Mouse (Mus musculus): Measurements from ENCODE around the gene Vsig8. TPM values are rescaled to one million over a fixed set of nuclear protein-coding genes. Genes with fewer than 3 reads are reported as not detected.

Vsig8 gene
- polyA plus RNA-seq, 1 experiment from 2014 or later = 7.7 TPM

- Histone ChIP-seq H3K36me3 (no peaks in the 10 kb centered on the region), H3K27ac (replicated peaks) (no peak overlapping the region), H3K9me3 (replicated peaks) (no peaks in the 10 kb centered on the region), H3K4me2 (replicated peaks) (no peak overlapping the region), H3K27me3 (no peaks in the 10 kb centered on the region), H3K9ac (no peak overlapping the region), H3K4me3 (replicated peaks) (no peak overlapping the region), H3K4me1 (no peaks in the 10 kb centered on the region)
- WGBS = 63% methylated on average over 3 of the region's 3 CpGs
- no peak for ATAC-seq (ENCODE audit: insufficient number of reproducible peaks, low FRiP score, low TSS enrichment, low read depth)
Measured at GRCm38 (mm10) chr1:172593321-172593720, 37.6 kb downstream of the Vsig8 start.

DNA sequence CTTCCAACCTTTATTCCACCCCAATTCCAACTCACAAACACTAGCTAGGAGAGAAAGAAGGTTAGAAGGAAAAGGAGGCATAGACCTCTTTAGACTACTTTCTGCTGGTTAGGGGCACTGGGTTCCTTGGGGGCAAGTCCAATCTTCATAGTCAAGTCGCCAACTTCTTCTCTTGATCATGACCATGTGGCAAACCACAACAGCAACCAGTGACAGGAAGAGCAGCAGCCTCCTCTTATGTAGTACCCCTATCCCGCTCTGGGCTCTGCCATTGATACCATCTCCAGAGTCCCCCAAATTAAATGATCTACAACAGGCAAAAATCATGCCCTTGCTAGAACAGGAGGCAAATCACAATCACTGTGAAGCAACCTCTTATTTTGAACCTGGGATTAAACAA is 38.2 kb downstream of the Vsig8 start:
- Histone ChIP-seq H3K4me2 (replicated peaks) (no peak overlapping the region), H3K27ac (replicated peaks) (no peak overlapping the region), H3K9ac (no peak overlapping the region), H3K4me3 (replicated peaks) (no peak overlapping the region), H3K27me3 (no peaks in the 10 kb centered on the region), H3K9me3 (replicated peaks) (no peaks in the 10 kb centered on the region), H3K36me3 (no peaks in the 10 kb centered on the region), H3K4me1 (no peaks in the 10 kb centered on the region)
- no peak for ATAC-seq (ENCODE audit: insufficient number of reproducible peaks, low FRiP score, low TSS enrichment, low read depth)
- 77% methylated on average over 2 of the region's 2 CpGs for WGBS

DNA sequence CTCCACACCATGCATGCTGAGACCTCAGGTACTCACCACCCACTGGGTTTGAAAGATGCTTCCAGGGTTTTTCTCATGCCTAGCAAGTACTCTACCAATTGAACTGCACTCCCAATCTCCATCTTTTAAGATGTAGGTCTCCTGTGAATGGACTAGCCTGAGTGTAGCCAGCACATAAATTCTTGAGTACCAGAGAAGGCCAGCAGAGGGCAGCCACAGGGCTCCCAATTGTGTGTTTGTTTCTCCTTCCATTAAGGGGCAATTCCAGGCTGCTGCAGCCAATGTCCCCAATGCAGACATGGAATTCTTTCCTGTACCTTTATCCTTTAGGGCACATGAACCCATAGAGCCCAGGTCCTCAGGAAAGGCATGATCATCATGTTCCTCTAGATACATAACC is 38.8 kb downstream of the Vsig8 start:
- ATAC-seq (ENCODE audit: insufficient number of reproducible peaks, low FRiP score, low TSS enrichment, low read depth) = no peak
- no peak overlapping the region for H3K4me3 ChIP-seq (replicated peaks)
- H3K27ac ChIP-seq (replicated peaks) = no peak overlapping the region
- H3K9me3 ChIP-seq (replicated peaks) = no peaks in the 10 kb centered on the region
- H3K4me2 ChIP-seq (replicated peaks) = no peak overlapping the region
- H3K27me3 ChIP-seq = no peaks in the 10 kb centered on the region
- H3K4me1 ChIP-seq = no peaks in the 10 kb centered on the region
- H3K9ac ChIP-seq = no peak overlapping the region
- H3K36me3 ChIP-seq = no peaks in the 10 kb centered on the region

DNA sequence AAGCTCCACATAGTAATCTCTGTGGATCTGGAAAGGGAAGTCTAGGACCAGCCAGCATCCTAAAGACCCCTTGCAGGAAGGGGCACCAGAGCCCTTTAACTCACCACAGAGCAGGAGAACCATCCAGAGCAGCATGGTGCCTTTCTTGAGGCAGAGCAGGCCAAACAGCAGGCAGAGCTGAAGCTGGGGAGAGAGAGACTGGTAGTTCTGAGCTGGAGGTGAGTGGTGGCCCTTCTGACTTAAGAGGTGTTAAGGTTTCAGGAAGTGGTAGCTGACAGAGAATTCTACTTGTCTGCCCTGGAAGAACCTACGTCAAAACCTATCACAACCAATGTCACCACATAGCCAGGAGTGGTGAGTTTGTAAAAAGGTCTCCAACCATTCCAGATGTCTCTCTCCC is 46.6 kb downstream of the Vsig8 start, which contains the start of gene Fcrl6:
Gene Fcrl6, minus strand, starts transcription at position 226 of the 400 bp plus-strand sequence.
- 87% methylated on average over 1 of the region's 1 CpGs for WGBS
- no peak within 1 kb of the TSS for H3K9ac ChIP-seq
- H3K9me3 ChIP-seq (replicated peaks) = no peaks in the 10 kb centered on the region
- no peaks in the 10 kb centered on the region for H3K4me1 ChIP-seq
- no peak within 1 kb of the TSS for H3K4me2 ChIP-seq (replicated peaks)
- H3K4me3 ChIP-seq (replicated peaks) = no peak within 1 kb of the TSS
- H3K36me3 ChIP-seq = no peaks in the 10 kb centered on the region
- no peak for ATAC-seq (ENCODE audit: insufficient number of reproducible peaks, low FRiP score, low TSS enrichment, low read depth)
- H3K27me3 ChIP-seq = no peaks in the 10 kb centered on the region
- no peak within 1 kb of the TSS for H3K27ac ChIP-seq (replicated peaks)

GRCm38 (mm10) chr1:172611304-172611703 is 55.6 kb downstream of the Vsig8 start:
- Histone ChIP-seq H3K4me2 (replicated peaks) (no peak overlapping the region), H3K36me3 (no peaks in the 10 kb centered on the region), H3K27ac (replicated peaks) (no peak overlapping the region), H3K9me3 (replicated peaks) (no peaks in the 10 kb centered on the region), H3K4me3 (replicated peaks) (no peak overlapping the region), H3K4me1 (no peaks in the 10 kb centered on the region), H3K9ac (no peak overlapping the region), H3K27me3 (no peaks in the 10 kb centered on the region)
- no peak for ATAC-seq (ENCODE audit: insufficient number of reproducible peaks, low FRiP score, low TSS enrichment, low read depth)
- WGBS = 84% methylated on average over 10 of the region's 10 CpGs

- Histone ChIP-seq H3K36me3 (no peaks in the 10 kb centered on the region), H3K9ac (no peak overlapping the region), H3K4me3 (replicated peaks) (no peak overlapping the region), H3K4me1 (peaks cover 13% of the 10 kb centered on the region), H3K4me2 (replicated peaks) (no peak overlapping the region), H3K9me3 (replicated peaks) (no peaks in the 10 kb centered on the region), H3K27me3 (no peaks in the 10 kb centered on the region), H3K27ac (replicated peaks) (no peak overlapping the region)
- WGBS = 40% methylated on average over 1 of the region's 1 CpGs
- ATAC-seq (ENCODE audit: insufficient number of reproducible peaks, low FRiP score, low TSS enrichment, low read depth) = no peak
Measured at GRCm38 (mm10) chr1:172612745-172613144, 57.0 kb downstream of the Vsig8 start.

Other genes starting within 250 kb of the Vsig8 start
- gene Kcnj9, start 226.6 kb upstream of the Vsig8 start, polyA plus RNA-seq (2015; fragmentation: Nextera tagmentation; extraction: Ambion mirVana) = 0.14 and 0.28 TPM in 2 replicates
- 0.09 and 0.14 TPM in 2 replicates for gene Kcnj10, start 214.7 kb upstream of the Vsig8 start, polyA plus RNA-seq (2015; fragmentation: Nextera tagmentation; extraction: Ambion mirVana)
- gene Pigm, start 179.4 kb upstream of the Vsig8 start, polyA plus RNA-seq (2015; fragmentation: Nextera tagmentation; extraction: Ambion mirVana) = 5.7 and 5.9 TPM in 2 replicates
- gene Slamf9, start 80.6 kb upstream of the Vsig8 start, polyA plus RNA-seq (2015; fragmentation: Nextera tagmentation; extraction: Ambion mirVana) = 0.85 and 1.2 TPM in 2 replicates
- 58.4 and 61.0 TPM in 2 replicates for gene Igsf9, start 74.2 kb upstream of the Vsig8 start, polyA plus RNA-seq (2015; fragmentation: Nextera tagmentation; extraction: Ambion mirVana)
- gene Tagln2, start 55.9 kb upstream of the Vsig8 start, polyA plus RNA-seq (2015; fragmentation: Nextera tagmentation; extraction: Ambion mirVana) = 260 and 286 TPM in 2 replicates
- 12.2 and 18.7 TPM in 2 replicates for gene Cfap45, start 35.1 kb upstream of the Vsig8 start, polyA plus RNA-seq (2015; fragmentation: Nextera tagmentation; extraction: Ambion mirVana)
- gene Slamf8, start 34.6 kb downstream of the Vsig8 start, polyA plus RNA-seq (2015; fragmentation: Nextera tagmentation; extraction: Ambion mirVana) = 0.29 TPM in 1 of 2 replicates, not detected in the other
- gene Fcrl6, start 46.6 kb downstream of the Vsig8 start, polyA plus RNA-seq (2015; fragmentation: Nextera tagmentation; extraction: Ambion mirVana) = 0.28 and 0.32 TPM in 2 replicates
- 13.4 and 13.7 TPM in 2 replicates for gene Dusp23, start 77.0 kb downstream of the Vsig8 start, polyA plus RNA-seq (2015; fragmentation: Nextera tagmentation; extraction: Ambion mirVana)
- not detected in 2 replicates for gene Crp, start 142.1 kb downstream of the Vsig8 start, polyA plus RNA-seq (2015; fragmentation: Nextera tagmentation; extraction: Ambion mirVana)